Mouse (Mus musculus) liver, embryonic 13.5 days (tissue): ENCODE results near the gene Efcab2. TPM values are rescaled to one million over a fixed set of nuclear protein-coding genes. Genes with fewer than 3 reads are reported as not detected.

ENCODE experiments used
- ATAC-seq: fragments of 200-750 bp; cut with Nextera tagmentation; 2 replicates; pipeline ENCODE4 v1.8.0; 2017; ENCODE audit warnings: low read depth, mild to moderate bottlenecking, moderate number of reproducible peaks, moderate library complexity
- DNase-seq: peaks from one replicate; pipeline ENCODE4 v3.0.0; 2022
- H3K27ac ChIP-seq: fragments of 300-500 bp; sonication (generic); 2 replicates; pipeline ENCODE4 v1.5.1; 2015; ENCODE audit warnings: moderate library complexity, mild to moderate bottlenecking, inconsistent platforms
- H3K27me3 ChIP-seq: fragments of 300-500 bp; sonication (generic); 2 replicates; pipeline ENCODE4 v1.6.1; 2015; ENCODE audit warnings: mild to moderate bottlenecking, inconsistent platforms
- H3K36me3 ChIP-seq: fragments of 300-500 bp; sonication (generic); 2 replicates; pipeline ENCODE4 v1.6.1; 2015; ENCODE audit warnings: mild to moderate bottlenecking, inconsistent platforms
- H3K4me1 ChIP-seq: fragments of 300-500 bp; sonication (generic); replicated peaks from 2 replicates; pipeline ENCODE4 v1.6.1; 2015; ENCODE audit warnings: inconsistent platforms
- H3K4me2 ChIP-seq: fragments of 300-500 bp; sonication (generic); 2 replicates; pipeline ENCODE4 v1.6.1; 2015; ENCODE audit warnings: inconsistent platforms, mild to moderate bottlenecking, moderate library complexity
- H3K4me3 ChIP-seq: fragments of 300-500 bp; sonication (generic); replicated peaks from 2 replicates; pipeline ENCODE4 v1.5.1; 2015; ENCODE audit warnings: mild to moderate bottlenecking, inconsistent platforms
- H3K9ac ChIP-seq: fragments of 300-500 bp; sonication (generic); 2 replicates; pipeline ENCODE4 v1.6.1; 2015; ENCODE audit warnings: mild to moderate bottlenecking, inconsistent platforms
- H3K9me3 ChIP-seq: fragments of 300-500 bp; sonication (generic); replicated peaks from 2 replicates; pipeline ENCODE4 v1.6.1; 2016; ENCODE audit warnings: inconsistent platforms
- WGBS: fragments of 180-500 bp; shearing (Covaris S2); methylation state at CpG from one replicate; pipeline ENCODE4 v1.1.7; 2015; ENCODE audit not compliant: insufficient replicate concordance; 5-methylcytosine and 5-hydroxymethylcytosine counted together
- polyA plus RNA-seq: library from polyadenylated mRNA; unstranded; fragments of >200 nt; fragmentation: Nextera tagmentation; extraction: Ambion mirVana; gene quantifications from 2 replicates; pipeline ENCODE4 v1.2.1, GENCODE M21; 2015

Gene Efcab2
- polyA plus RNA-seq, 1 experiment from 2014 or later: 3.4 TPM

GRCm38 (mm10) chr1:178448271-178448744 lies 42.4 kb downstream of the Efcab2 start:
- no peaks in the 10 kb centered on the region for H3K9me3 ChIP-seq
- ATAC-seq: peak; percentile 88
- peak overlapping the region; percentile 54 for H3K9ac ChIP-seq
- H3K36me3 ChIP-seq: no peaks in the 10 kb centered on the region
- DNase-seq: peak; percentile 47
- H3K27me3 ChIP-seq: no peaks in the 10 kb centered on the region
- H3K4me2 ChIP-seq: peak overlapping the region; percentile 49
- WGBS: 18% methylated on average over 6 of the region's 6 CpGs
- H3K4me3 ChIP-seq: no peak overlapping the region
- H3K27ac ChIP-seq: peak overlapping the region; percentile 77
- peaks cover 40% of the 10 kb centered on the region for H3K4me1 ChIP-seq

GRCm38 (mm10) chr1:178449172-178449571 lies 43.3 kb downstream of the Efcab2 start:
- no peaks in the 10 kb centered on the region for H3K36me3 ChIP-seq
- H3K4me3 ChIP-seq: no peak overlapping the region
- no peak overlapping the region for H3K27ac ChIP-seq
- H3K4me2 ChIP-seq: no peak overlapping the region; the same call in 1 of the 2 replicates
- no peaks in the 10 kb centered on the region for H3K9me3 ChIP-seq
- WGBS: 14% methylated on average over 3 of the region's 3 CpGs
- no peak overlapping the region for H3K9ac ChIP-seq
- H3K4me1 ChIP-seq: peaks cover 39% of the 10 kb centered on the region
- DNase-seq (peak; percentile 68), ATAC-seq (peak; percentile 66)
- no peaks in the 10 kb centered on the region for H3K27me3 ChIP-seq

- no peaks in the 10 kb centered on the region for H3K27me3 ChIP-seq
- DNase-seq (no peak), ATAC-seq (no peak)
- H3K4me3 ChIP-seq: no peak overlapping the region
- H3K27ac ChIP-seq: no peak overlapping the region
- H3K4me1 ChIP-seq: peaks cover 39% of the 10 kb centered on the region
- no peak overlapping the region for H3K9ac ChIP-seq
- 63% methylated on average over 2 of the region's 2 CpGs for WGBS
- H3K9me3 ChIP-seq: no peaks in the 10 kb centered on the region
- H3K36me3 ChIP-seq: no peaks in the 10 kb centered on the region
- H3K4me2 ChIP-seq: no peak overlapping the region
Observed at GRCm38 (mm10) chr1:178449933-178450332, 44.0 kb downstream of the Efcab2 start.

GRCm38 (mm10) chr1:178454125-178454524 lies 48.2 kb downstream of the Efcab2 start:
- ATAC-seq: no peak
- 91% methylated on average over 3 of the region's 3 CpGs for WGBS
- no peak overlapping the region for H3K9ac ChIP-seq

GRCm38 (mm10) chr1:178455120-178455519 lies 49.2 kb downstream of the Efcab2 start:
- H3K36me3 ChIP-seq: no peaks in the 10 kb centered on the region
- 8% methylated on average over 1 of the region's 1 CpGs for WGBS
- no peak overlapping the region for H3K4me2 ChIP-seq
- H3K9me3 ChIP-seq: no peaks in the 10 kb centered on the region
- ATAC-seq (peak; percentile 53; the same call in 1 of the 2 replicates), DNase-seq (no peak)
- H3K9ac ChIP-seq: no peak overlapping the region
- H3K27ac ChIP-seq: no peak overlapping the region
- H3K4me1 ChIP-seq: peaks cover 15% of the 10 kb centered on the region
- H3K4me3 ChIP-seq: no peak overlapping the region
- H3K27me3 ChIP-seq: no peaks in the 10 kb centered on the region

More at GRCm38 (mm10) chr1:178454125-178454524, 48.2 kb downstream of the Efcab2 start:
- Histone ChIP-seq H3K4me2 (no peak overlapping the region), H3K9me3 (no peaks in the 10 kb centered on the region), H3K27ac (no peak overlapping the region), H3K36me3 (no peaks in the 10 kb centered on the region), H3K4me1 (peaks cover 15% of the 10 kb centered on the region), H3K27me3 (no peaks in the 10 kb centered on the region), H3K4me3 (no peak overlapping the region)
- DNase-seq: no peak

- H3K4me3 ChIP-seq: no peak overlapping the region
- H3K27me3 ChIP-seq: no peaks in the 10 kb centered on the region
- no peak overlapping the region for H3K9ac ChIP-seq
- H3K27ac ChIP-seq: no peak overlapping the region
- 61% methylated on average over 2 of the region's 2 CpGs for WGBS
- H3K36me3 ChIP-seq: no peaks in the 10 kb centered on the region
- no peaks in the 10 kb centered on the region for H3K9me3 ChIP-seq
- no peak overlapping the region for H3K4me2 ChIP-seq
- DNase-seq: no peak
- no peak for ATAC-seq
- H3K4me1 ChIP-seq: peaks cover 15% of the 10 kb centered on the region
Observed at GRCm38 (mm10) chr1:178458029-178458428, 52.1 kb downstream of the Efcab2 start.

- Histone ChIP-seq H3K9ac (no peak overlapping the region), H3K9me3 (no peaks in the 10 kb centered on the region), H3K4me3 (no peak overlapping the region), H3K4me1 (no peaks in the 10 kb centered on the region), H3K27ac (no peak overlapping the region), H3K27me3 (no peaks in the 10 kb centered on the region), H3K36me3 (no peaks in the 10 kb centered on the region), H3K4me2 (no peak overlapping the region)
- DNase-seq: peak; percentile 69
- peak; percentile 82 for ATAC-seq
- WGBS: 0% methylated on average over 2 of the region's 2 CpGs
Observed at GRCm38 (mm10) chr1:178463712-178464111, 57.8 kb downstream of the Efcab2 start.

- Histone ChIP-seq H3K9me3 (no peaks in the 10 kb centered on the region), H3K4me3 (no peak overlapping the region), H3K4me2 (no peak overlapping the region), H3K4me1 (no peaks in the 10 kb centered on the region), H3K27me3 (no peaks in the 10 kb centered on the region), H3K36me3 (no peaks in the 10 kb centered on the region), H3K9ac (no peak overlapping the region), H3K27ac (no peak overlapping the region)
- DNase-seq (no peak), ATAC-seq (no peak)
- WGBS: 37% methylated on average over 4 of the region's 4 CpGs
Observed at GRCm38 (mm10) chr1:178464140-178464539, 58.3 kb downstream of the Efcab2 start.

- H3K27me3 ChIP-seq: no peaks in the 10 kb centered on the region
- no peaks in the 10 kb centered on the region for H3K36me3 ChIP-seq
- no peak for DNase-seq
- 56% methylated on average over 6 of the region's 6 CpGs for WGBS
- no peaks in the 10 kb centered on the region for H3K9me3 ChIP-seq
- no peak overlapping the region for H3K4me3 ChIP-seq
- no peaks in the 10 kb centered on the region for H3K4me1 ChIP-seq
- no peak overlapping the region for H3K9ac ChIP-seq
- no peak overlapping the region for H3K4me2 ChIP-seq
- no peak for ATAC-seq
- H3K27ac ChIP-seq: no peak overlapping the region
Observed at GRCm38 (mm10) chr1:178467594-178467993, 61.7 kb downstream of the Efcab2 start.

- no peak for ATAC-seq
- Histone ChIP-seq H3K36me3 (no peaks in the 10 kb centered on the region), H3K4me1 (no peaks in the 10 kb centered on the region), H3K9ac (no peak overlapping the region), H3K9me3 (no peaks in the 10 kb centered on the region), H3K27ac (no peak overlapping the region), H3K27me3 (no peaks in the 10 kb centered on the region), H3K4me3 (no peak overlapping the region), H3K4me2 (no peak overlapping the region)
- DNase-seq: no peak
- WGBS: 7% methylated on average over 2 of the region's 2 CpGs
Observed at GRCm38 (mm10) chr1:178468280-178468679, 62.4 kb downstream of the Efcab2 start.

- Histone ChIP-seq H3K27me3 (no peaks in the 10 kb centered on the region), H3K4me3 (no peak overlapping the region), H3K36me3 (no peaks in the 10 kb centered on the region), H3K4me1 (no peaks in the 10 kb centered on the region), H3K27ac (no peak overlapping the region), H3K9me3 (no peaks in the 10 kb centered on the region), H3K9ac (no peak overlapping the region), H3K4me2 (no peak overlapping the region)
- ATAC-seq: no peak
- no peak for DNase-seq
Observed at GRCm38 (mm10) chr1:178483854-178484253, 78.0 kb downstream of the Efcab2 start.

GRCm38 (mm10) chr1:178485138-178485867 lies 79.4 kb downstream of the Efcab2 start:
- WGBS: 64% methylated on average over 5 of the region's 5 CpGs
- H3K4me3 ChIP-seq: no peak overlapping the region
- no peaks in the 10 kb centered on the region for H3K4me1 ChIP-seq
- no peak for ATAC-seq
- H3K4me2 ChIP-seq: no peak overlapping the region
- no peaks in the 10 kb centered on the region for H3K27me3 ChIP-seq
- no peak for DNase-seq
- no peaks in the 10 kb centered on the region for H3K9me3 ChIP-seq
- H3K9ac ChIP-seq: no peak overlapping the region
- H3K27ac ChIP-seq: no peak overlapping the region
- H3K36me3 ChIP-seq: no peaks in the 10 kb centered on the region
